Mouse (Mus musculus): ENCODE results near the gene Fzr1. TPM values are rescaled to one million over a fixed set of nuclear protein-coding genes. Genes with fewer than 3 reads are reported as not detected.

Fzr1 gene
- polyA plus RNA-seq, 1 experiment, result 32.6 TPM

DNA sequence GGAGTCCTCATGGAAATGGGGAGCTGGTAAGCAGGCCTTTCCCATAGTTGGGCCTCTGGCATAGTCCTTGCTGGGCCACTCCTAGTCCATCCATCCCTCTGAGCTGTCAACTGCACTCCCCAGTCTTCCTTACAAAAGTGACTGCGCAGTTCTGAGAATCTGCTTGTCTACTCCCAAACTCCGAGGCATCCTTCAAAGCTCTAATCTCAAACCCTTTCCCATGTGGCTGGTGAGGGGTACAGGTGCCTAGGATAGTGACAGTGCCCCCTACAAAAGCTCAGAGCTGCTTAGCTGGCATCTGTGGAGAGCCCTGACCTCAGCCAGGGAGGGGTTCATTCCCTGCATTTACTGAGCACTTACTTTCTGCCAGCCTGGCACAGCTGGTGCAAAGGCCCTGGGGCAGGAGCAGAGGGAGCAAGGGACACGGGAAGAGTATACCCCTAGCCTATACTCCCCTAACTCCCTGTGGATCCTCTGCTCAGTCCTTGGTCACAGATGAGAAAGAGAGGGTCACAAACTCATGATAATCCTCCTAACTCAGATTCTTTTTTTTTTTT is 44.4 kb upstream of the Fzr1 start:
- Histone ChIP-seq H3K4me1 (ENCODE audit: control insufficient read depth, insufficient read depth, low read length) (peaks cover 10% of the 10 kb centered on the region; the same call in 1 of the 2 replicates), H3K4me3 (ENCODE audit: insufficient read depth, low read length) (no peak overlapping the region), H3K27ac (ENCODE audit: insufficient read depth, low read depth, low read length) (no peak overlapping the region)
- TF ChIP-seq CTCF (IDR thresholded peaks at IDR 0.05; ENCODE audit: low read depth, low read length), result no peak

DNA sequence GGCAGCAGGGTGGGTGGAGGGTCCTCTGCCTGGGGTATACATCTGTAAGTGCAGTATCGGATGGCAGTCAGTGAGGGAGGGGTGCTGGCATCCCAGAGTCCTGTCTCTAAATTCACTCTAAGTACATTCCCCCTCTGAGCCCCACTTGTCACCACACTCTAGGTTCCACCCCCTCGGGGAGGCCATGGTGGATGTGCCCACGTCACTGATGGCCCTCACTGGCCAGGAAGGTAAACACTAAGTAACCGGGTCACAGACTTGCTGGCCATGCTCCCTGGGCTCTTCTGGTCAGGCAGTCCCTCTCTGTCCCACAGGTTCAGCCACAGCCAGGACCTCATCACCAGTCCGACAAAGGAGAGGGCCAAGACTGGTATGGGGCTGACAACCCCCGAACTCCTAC is 43.9 kb upstream of the Fzr1 start:
- no peak for TF ChIP-seq POLR2A (IDR thresholded peaks at IDR 0.05; ENCODE audit: borderline replicate concordance, low read depth, low read length)
- TF ChIP-seq CTCF (IDR thresholded peaks at IDR 0.05; ENCODE audit: low read depth, low read length), result no peak
- H3K27ac ChIP-seq (ENCODE audit: insufficient read depth, low read depth, low read length), result no peak overlapping the region
- H3K4me1 ChIP-seq (ENCODE audit: control insufficient read depth, insufficient read depth, low read length), result peaks cover 7% of the 10 kb centered on the region; the same call in 1 of the 2 replicates
- H3K4me3 ChIP-seq (ENCODE audit: insufficient read depth, low read length), result no peak overlapping the region

DNA sequence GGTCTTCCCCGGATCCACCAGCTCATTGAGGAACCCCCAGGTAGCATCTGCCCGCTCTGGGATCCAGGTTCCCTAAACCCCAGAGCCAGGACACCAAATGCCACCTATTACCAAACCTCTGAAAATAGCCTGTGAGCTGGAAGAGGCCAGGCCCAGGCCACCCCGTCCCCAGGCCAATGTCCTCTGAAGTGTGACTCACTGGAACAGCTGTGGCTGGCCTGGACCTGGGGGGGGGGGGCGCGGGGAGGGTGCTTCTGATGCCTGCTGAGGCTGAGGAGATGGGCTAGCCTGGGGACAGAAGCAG is 43.4 kb upstream of the Fzr1 start:
- Histone ChIP-seq H3K27ac (ENCODE audit: insufficient read depth, low read depth, low read length) (no peak overlapping the region), H3K4me3 (ENCODE audit: insufficient read depth, low read length) (no peak overlapping the region), H3K4me1 (ENCODE audit: control insufficient read depth, insufficient read depth, low read length) (peaks cover 6% of the 10 kb centered on the region; the same call in 1 of the 2 replicates)
- TF ChIP-seq CTCF (IDR thresholded peaks at IDR 0.05; ENCODE audit: low read depth, low read length) (no peak), POLR2A (IDR thresholded peaks at IDR 0.05; ENCODE audit: borderline replicate concordance, low read depth, low read length) (no peak)

DNA sequence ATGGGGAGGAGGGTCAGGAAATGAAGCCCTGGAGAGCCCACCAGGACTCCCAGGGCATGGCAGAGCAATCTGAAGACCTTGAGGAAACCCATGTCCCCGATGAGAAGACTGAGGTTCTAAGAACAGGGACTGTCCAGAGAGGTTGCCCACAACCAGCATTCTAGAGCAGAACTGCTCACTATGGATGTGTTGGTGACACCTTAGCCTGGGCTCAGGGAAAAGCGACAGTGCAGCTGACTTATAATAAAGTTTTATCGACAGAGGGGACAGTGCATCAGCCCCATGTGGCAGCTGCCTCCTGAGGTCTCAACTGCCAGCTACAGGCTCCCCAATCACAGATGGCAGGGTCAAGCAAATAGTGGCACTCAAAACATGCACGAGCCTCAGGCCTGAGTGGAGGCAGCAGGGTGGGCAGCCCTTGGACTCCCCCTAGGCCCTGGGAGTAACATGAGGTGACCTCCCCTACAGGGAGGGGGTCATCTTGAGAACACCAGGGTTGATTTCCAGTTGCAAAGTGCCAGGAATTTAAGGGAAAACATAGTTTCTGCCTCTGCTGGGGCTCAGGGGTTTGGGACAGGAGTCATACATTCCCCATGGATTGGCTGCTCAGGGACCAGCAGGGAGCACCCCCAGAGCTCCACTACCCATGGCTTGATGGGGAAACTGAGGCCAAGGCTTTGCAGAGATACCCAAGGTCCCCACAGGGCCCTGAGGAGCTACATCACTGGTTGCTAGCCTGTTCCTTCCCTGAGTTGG is 42.9 kb upstream of the Fzr1 start:
- Histone ChIP-seq H3K4me1 (ENCODE audit: control insufficient read depth, insufficient read depth, low read length) (peaks cover 6% of the 10 kb centered on the region; the same call in 1 of the 2 replicates), H3K27ac (ENCODE audit: insufficient read depth, low read depth, low read length) (no peak overlapping the region)

DNA sequence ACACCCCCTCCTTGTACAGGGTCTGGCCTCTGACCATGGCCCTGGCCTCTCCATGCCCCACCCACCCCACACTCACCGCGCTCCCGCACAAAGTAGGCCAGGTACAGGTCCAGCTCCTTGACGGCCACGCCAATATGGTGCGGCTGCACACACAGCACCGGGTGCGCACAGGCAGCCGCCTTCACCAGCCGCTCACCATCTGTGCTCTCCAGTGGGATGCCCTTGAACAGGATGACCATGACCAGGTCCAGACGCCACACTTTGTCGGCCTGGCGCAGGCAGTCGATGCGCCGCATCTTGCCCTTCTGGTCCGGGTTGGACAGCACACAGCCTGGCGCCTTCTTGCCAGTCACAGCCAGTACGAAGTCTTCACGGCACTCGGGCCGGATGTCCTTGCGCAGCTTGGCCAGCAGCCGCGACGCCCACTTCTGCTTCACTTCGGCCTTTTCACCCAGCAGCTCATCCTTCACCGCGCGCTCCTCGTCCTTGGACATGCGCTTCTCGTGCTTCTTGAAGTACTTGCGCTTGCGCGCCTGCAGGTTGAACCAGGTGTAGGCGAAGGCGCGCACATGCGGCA is 42.0 kb upstream of the Fzr1 start:
- Histone ChIP-seq H3K4me3 (ENCODE audit: insufficient read depth, low read length) (no peak overlapping the region), H3K4me1 (ENCODE audit: control insufficient read depth, insufficient read depth, low read length) (no peaks in the 10 kb centered on the region; the same call in 1 of the 2 replicates), H3K27ac (ENCODE audit: insufficient read depth, low read depth, low read length) (no peak overlapping the region)
- no peak for TF ChIP-seq CTCF (IDR thresholded peaks at IDR 0.05; ENCODE audit: low read depth, low read length)
- no peak for TF ChIP-seq POLR2A (IDR thresholded peaks at IDR 0.05; ENCODE audit: borderline replicate concordance, low read depth, low read length)

More for the DNA sequence above, 42.9 kb upstream of the Fzr1 start:
- no peak for TF ChIP-seq POLR2A (IDR thresholded peaks at IDR 0.05; ENCODE audit: borderline replicate concordance, low read depth, low read length)
- H3K4me3 ChIP-seq (ENCODE audit: insufficient read depth, low read length), result no peak overlapping the region

DNA sequence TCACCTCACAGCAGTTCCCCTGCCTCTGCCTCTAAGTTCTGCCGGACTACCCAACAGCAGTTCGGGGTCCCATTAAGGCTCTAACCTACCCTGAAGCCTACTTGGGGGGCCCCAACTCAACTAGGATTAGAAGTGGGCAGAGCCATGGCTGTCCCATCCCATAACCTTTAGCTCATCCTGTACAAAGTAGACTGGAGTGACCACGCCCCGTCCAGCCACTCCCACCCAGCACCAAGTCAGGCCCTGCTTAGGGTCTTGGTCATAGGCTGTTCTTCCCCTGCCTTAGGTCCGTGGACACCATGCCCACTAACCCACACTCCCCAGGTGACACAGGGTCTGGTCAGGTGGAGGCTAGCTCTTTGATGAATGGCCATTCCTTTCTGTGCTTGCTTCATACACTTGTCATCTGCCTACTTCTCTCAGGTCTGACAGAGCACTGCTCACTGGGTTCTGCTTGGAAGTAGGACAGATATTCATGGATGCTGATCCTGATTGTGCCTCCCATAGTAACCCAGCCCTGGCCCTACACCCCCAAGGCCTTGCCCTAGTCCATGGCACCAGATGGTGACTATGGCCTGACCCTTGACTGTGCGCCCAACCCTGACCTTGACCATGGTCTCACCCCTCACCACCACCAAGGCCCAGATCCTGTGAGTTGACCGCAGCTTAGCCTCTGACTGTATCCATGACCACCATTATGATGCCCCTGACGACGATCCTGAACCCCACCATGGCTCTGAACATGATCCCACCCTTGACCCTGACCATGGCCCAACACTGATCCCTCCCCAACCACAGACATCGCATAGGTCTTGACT is 41.0 kb upstream of the Fzr1 start:
- Histone ChIP-seq H3K27ac (ENCODE audit: insufficient read depth, low read depth, low read length) (no peak overlapping the region), H3K4me3 (ENCODE audit: insufficient read depth, low read length) (no peak overlapping the region), H3K4me1 (ENCODE audit: control insufficient read depth, insufficient read depth, low read length) (peaks cover 3% of the 10 kb centered on the region)
- TF ChIP-seq POLR2A (IDR thresholded peaks at IDR 0.05; ENCODE audit: borderline replicate concordance, low read depth, low read length), result no peak
- TF ChIP-seq CTCF (IDR thresholded peaks at IDR 0.05; ENCODE audit: low read depth, low read length), result no peak

DNA sequence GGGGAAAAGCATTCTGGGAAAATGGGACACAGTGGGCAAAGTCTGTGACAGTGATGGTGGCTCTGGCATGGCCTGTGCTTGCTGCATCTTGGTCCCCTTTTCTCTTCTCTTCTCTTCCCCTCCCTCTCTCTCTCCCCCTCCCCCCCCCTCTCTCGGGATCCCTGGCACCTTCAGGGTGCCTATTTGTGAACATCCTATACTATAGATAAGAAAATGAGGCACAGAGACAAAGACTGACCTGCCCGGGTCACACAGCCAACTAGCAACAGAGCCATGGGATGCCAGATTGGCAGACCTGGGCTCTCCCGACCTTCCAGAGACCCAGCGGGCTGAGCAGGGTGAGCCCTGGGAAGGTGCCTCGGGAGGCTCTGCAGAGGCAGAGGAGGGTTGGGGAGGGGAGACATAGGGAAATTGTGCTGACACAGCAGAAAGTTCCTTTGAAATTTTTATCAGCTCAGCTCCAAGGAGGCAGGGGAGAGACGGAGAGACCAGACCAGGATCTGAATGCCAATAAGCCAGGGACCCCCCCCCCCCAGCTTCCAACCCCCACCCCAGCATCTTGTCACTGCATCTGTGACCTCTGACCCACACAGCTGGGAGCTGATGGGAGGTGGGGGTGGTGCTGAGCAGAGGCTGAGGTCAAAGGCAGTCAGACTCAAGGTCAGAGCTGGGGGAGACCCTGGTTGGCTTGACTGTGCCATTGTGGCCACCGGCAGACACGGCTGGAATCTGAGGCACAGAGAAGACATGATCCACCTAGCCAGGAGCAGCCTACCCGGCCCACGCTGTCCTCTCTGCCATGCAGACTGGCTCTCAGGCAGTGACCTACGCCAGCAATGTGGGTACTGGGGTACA is 40.1 kb upstream of the Fzr1 start:
- Histone ChIP-seq H3K27ac (ENCODE audit: insufficient read depth, low read depth, low read length) (no peak overlapping the region), H3K4me3 (ENCODE audit: insufficient read depth, low read length) (no peak overlapping the region), H3K4me1 (ENCODE audit: control insufficient read depth, insufficient read depth, low read length) (peaks cover 9% of the 10 kb centered on the region)
- no peak for TF ChIP-seq CTCF (IDR thresholded peaks at IDR 0.05; ENCODE audit: low read depth, low read length)
- TF ChIP-seq POLR2A (IDR thresholded peaks at IDR 0.05; ENCODE audit: borderline replicate concordance, low read depth, low read length), result no peak

DNA sequence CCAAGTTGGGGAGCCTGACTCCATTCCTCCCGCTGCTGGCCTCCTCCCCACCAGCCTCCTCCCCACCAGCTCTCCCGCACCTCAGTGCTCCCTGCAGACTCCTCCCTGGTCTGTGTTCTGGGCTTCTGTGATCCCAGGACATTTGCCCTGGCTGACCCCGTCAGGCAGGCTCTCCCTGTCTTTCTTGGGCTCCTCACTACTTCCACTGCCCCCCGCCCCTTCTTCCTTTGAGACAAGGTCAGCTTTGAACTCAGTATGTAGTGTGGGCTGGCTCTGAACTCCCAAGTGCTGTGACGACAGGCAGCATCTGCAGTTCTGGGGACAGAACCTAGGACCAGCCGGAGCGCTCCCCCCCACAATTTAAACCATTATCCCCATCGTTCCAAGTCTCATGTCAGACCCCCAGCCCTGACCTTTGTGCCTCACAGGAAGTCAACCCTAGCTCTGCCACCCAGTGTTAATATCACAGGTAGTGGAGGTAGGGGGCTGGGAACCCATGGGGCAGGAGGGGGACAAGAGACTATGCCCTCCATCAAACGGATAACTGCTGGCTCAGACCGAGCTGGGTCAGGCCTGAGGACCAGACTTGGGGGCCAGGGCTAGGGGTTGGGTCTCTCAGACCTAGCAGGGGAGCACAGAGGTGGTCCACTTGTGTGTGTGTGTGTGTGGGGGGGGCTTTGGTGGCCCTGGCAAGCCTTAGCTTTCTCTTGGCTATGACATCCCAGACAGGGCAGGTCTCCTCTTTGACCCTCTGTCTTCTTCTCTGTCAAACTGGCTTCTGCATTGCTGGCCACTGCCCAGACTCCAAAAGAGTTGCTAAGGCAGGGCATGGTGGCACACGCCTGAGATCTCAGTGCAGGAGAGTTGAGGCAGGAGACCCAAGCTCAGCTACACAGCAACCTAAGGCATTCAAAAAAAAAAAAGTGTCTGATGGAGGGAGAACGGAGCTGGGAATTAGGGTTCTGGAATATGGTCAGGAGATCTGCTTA is 39.2 kb upstream of the Fzr1 start:
- no peak overlapping the region for H3K27ac ChIP-seq (ENCODE audit: insufficient read depth, low read depth, low read length)
- TF ChIP-seq CTCF (IDR thresholded peaks at IDR 0.05; ENCODE audit: low read depth, low read length), result no peak
- no peak for TF ChIP-seq POLR2A (IDR thresholded peaks at IDR 0.05; ENCODE audit: borderline replicate concordance, low read depth, low read length)
- H3K4me1 ChIP-seq (ENCODE audit: control insufficient read depth, insufficient read depth, low read length), result peaks cover 9% of the 10 kb centered on the region
- no peak overlapping the region for H3K4me3 ChIP-seq (ENCODE audit: insufficient read depth, low read length)

Data from bone marrow macrophage, adult 2 months (primary cell).